Mouse (Mus musculus): Measurements from ENCODE around the gene Foxp1. TPM values are rescaled to one million over a fixed set of nuclear protein-coding genes. Genes with fewer than 3 reads are reported as not detected.

The Foxp1 gene
- polyA plus RNA-seq, 2 experiments: 7.9 to 10.6 TPM

GRCm38 (mm10) chr6:99103911-99104310 lies 418.6 kb downstream of the Foxp1 start:
- Histone ChIP-seq H3K9ac (replicated peaks) (no peak overlapping the region), H3K4me1 (replicated peaks; ENCODE audit: control insufficient read depth in 2 of 2, insufficient read depth in 2 of 2, low read length in 1 of 2) (peaks cover 15 to 36% of the 10 kb centered on the region in 2 experiments), H3K36me3 (replicated peaks; ENCODE audit: control insufficient read depth, insufficient read depth, low read depth) (no peaks in the 10 kb centered on the region), H3K27me3 (ENCODE audit: control insufficient read depth, insufficient read depth, low read length) (no peaks in the 10 kb centered on the region), H3K9me3 (ENCODE audit: control insufficient read depth, low read length) (no peaks in the 10 kb centered on the region), H3K27ac (no peak overlapping the region), H3K4me2 (ENCODE audit: low read depth) (no peak overlapping the region), H3K4me3 (ENCODE audit: insufficient read depth in 1 of 2, low read depth in 2 of 2, low read length in 2 of 2) (no peak overlapping the region)
- DNase-seq (ENCODE audit: low read depth in 3 of 3, low spot score in 3 of 3): no peak
- WGBS (ENCODE audit: insufficient replicate concordance): 63% methylated on average over 3 of the region's 3 CpGs
- TF ChIP-seq EP300 (IDR thresholded peaks at IDR 0.05; ENCODE audit: low read depth): no peak
- TF ChIP-seq CTCF (IDR thresholded peaks at IDR 0.05; ENCODE audit: low read depth): no peak
- no peak for ATAC-seq (ENCODE audit: insufficient read depth)

- TF ChIP-seq CTCF (IDR thresholded peaks at IDR 0.05; ENCODE audit: low read depth) (no peak), EP300 (IDR thresholded peaks at IDR 0.05; ENCODE audit: low read depth) (no peak)
- H3K9ac ChIP-seq (replicated peaks): no peak overlapping the region
- no peak overlapping the region for H3K4me3 ChIP-seq (ENCODE audit: insufficient read depth in 1 of 2, low read depth in 2 of 2, low read length in 2 of 2)
- 41% methylated on average over 6 of the region's 6 CpGs for WGBS (ENCODE audit: insufficient replicate concordance)
- ATAC-seq (ENCODE audit: insufficient read depth) (peak; percentile 68), DNase-seq (ENCODE audit: low read depth in 3 of 3, low spot score in 3 of 3) (no peak)
- no peaks in the 10 kb centered on the region for H3K36me3 ChIP-seq (replicated peaks; ENCODE audit: control insufficient read depth, insufficient read depth, low read depth)
- H3K27me3 ChIP-seq (ENCODE audit: control insufficient read depth, insufficient read depth, low read length): no peaks in the 10 kb centered on the region
- H3K4me2 ChIP-seq (ENCODE audit: low read depth): peak overlapping the region; percentile 15; the same call in 1 of the 2 replicates
- no peak overlapping the region for H3K27ac ChIP-seq
- no peaks in the 10 kb centered on the region for H3K9me3 ChIP-seq (ENCODE audit: control insufficient read depth, low read length)
- H3K4me1 ChIP-seq (replicated peaks; ENCODE audit: control insufficient read depth in 2 of 2, insufficient read depth in 2 of 2, low read length in 1 of 2): peaks cover 5 to 30% of the 10 kb centered on the region in 2 experiments
Observed at GRCm38 (mm10) chr6:99101489-99101908, 421.0 kb downstream of the Foxp1 start.

GRCm38 (mm10) chr6:99100331-99100730 lies 422.2 kb downstream of the Foxp1 start:
- H3K27ac ChIP-seq: no peak overlapping the region
- ATAC-seq (ENCODE audit: insufficient read depth) (no peak), DNase-seq (ENCODE audit: low read depth in 3 of 3, low spot score in 3 of 3) (no peak)
- no peak overlapping the region for H3K4me2 ChIP-seq (ENCODE audit: low read depth)
- peaks cover 0 to 29% of the 10 kb centered on the region in 2 experiments; a peak in 3 of 4 replicates for H3K4me1 ChIP-seq (replicated peaks; ENCODE audit: control insufficient read depth in 2 of 2, insufficient read depth in 2 of 2, low read length in 1 of 2)
- H3K4me3 ChIP-seq (ENCODE audit: insufficient read depth in 1 of 2, low read depth in 2 of 2, low read length in 2 of 2): no peak overlapping the region
- no peaks in the 10 kb centered on the region for H3K9me3 ChIP-seq (ENCODE audit: control insufficient read depth, low read length)
- no peak overlapping the region for H3K9ac ChIP-seq (replicated peaks)
- no peaks in the 10 kb centered on the region for H3K36me3 ChIP-seq (replicated peaks; ENCODE audit: control insufficient read depth, insufficient read depth, low read depth)
- no peaks in the 10 kb centered on the region for H3K27me3 ChIP-seq (ENCODE audit: control insufficient read depth, insufficient read depth, low read length)
- 71% methylated on average over 5 of the region's 5 CpGs for WGBS (ENCODE audit: insufficient replicate concordance)
- TF ChIP-seq EP300 (IDR thresholded peaks at IDR 0.05; ENCODE audit: low read depth) (no peak), CTCF (IDR thresholded peaks at IDR 0.05; ENCODE audit: low read depth) (no peak)

GRCm38 (mm10) chr6:99099781-99100180 lies 422.7 kb downstream of the Foxp1 start:
- DNase-seq (ENCODE audit: low read depth in 3 of 3, low spot score in 3 of 3): no peak
- Histone ChIP-seq H3K27me3 (ENCODE audit: control insufficient read depth, insufficient read depth, low read length) (no peaks in the 10 kb centered on the region), H3K9ac (replicated peaks) (no peak overlapping the region), H3K4me2 (ENCODE audit: low read depth) (no peak overlapping the region), H3K9me3 (ENCODE audit: control insufficient read depth, low read length) (no peaks in the 10 kb centered on the region), H3K4me3 (ENCODE audit: insufficient read depth in 1 of 2, low read depth in 2 of 2, low read length in 2 of 2) (no peak overlapping the region), H3K36me3 (replicated peaks; ENCODE audit: control insufficient read depth, insufficient read depth, low read depth) (no peaks in the 10 kb centered on the region), H3K4me1 (replicated peaks; ENCODE audit: control insufficient read depth in 2 of 2, insufficient read depth in 2 of 2, low read length in 1 of 2) (peaks cover 0 to 30% of the 10 kb centered on the region in 2 experiments; a peak in 3 of 4 replicates), H3K27ac (no peak overlapping the region)
- WGBS (ENCODE audit: insufficient replicate concordance): 63% methylated on average over 4 of the region's 4 CpGs
- ATAC-seq (ENCODE audit: insufficient read depth): no peak
- TF ChIP-seq CTCF (IDR thresholded peaks at IDR 0.05; ENCODE audit: low read depth) (no peak), EP300 (IDR thresholded peaks at IDR 0.05; ENCODE audit: low read depth) (no peak)

- Histone ChIP-seq H3K9me3 (ENCODE audit: control insufficient read depth, low read length) (no peaks in the 10 kb centered on the region), H3K27ac (no peak overlapping the region), H3K4me1 (replicated peaks; ENCODE audit: control insufficient read depth in 2 of 2, insufficient read depth in 2 of 2, low read length in 1 of 2) (peaks cover 0 to 39% of the 10 kb centered on the region in 2 experiments; a peak in 3 of 4 replicates), H3K9ac (replicated peaks) (no peak overlapping the region), H3K4me2 (ENCODE audit: low read depth) (no peak overlapping the region), H3K36me3 (replicated peaks; ENCODE audit: control insufficient read depth, insufficient read depth, low read depth) (no peaks in the 10 kb centered on the region), H3K27me3 (ENCODE audit: control insufficient read depth, insufficient read depth, low read length) (no peaks in the 10 kb centered on the region), H3K4me3 (ENCODE audit: insufficient read depth in 1 of 2, low read depth in 2 of 2, low read length in 2 of 2) (no peak overlapping the region)
- no peak for ATAC-seq (ENCODE audit: insufficient read depth)
- TF ChIP-seq CTCF (IDR thresholded peaks at IDR 0.05; ENCODE audit: low read depth) (no peak), EP300 (IDR thresholded peaks at IDR 0.05; ENCODE audit: low read depth) (no peak)
- no peak for DNase-seq (ENCODE audit: low read depth in 3 of 3, low spot score in 3 of 3)
- WGBS (ENCODE audit: insufficient replicate concordance): 61% methylated on average over 7 of the region's 7 CpGs
Observed at GRCm38 (mm10) chr6:99097191-99097590, 425.3 kb downstream of the Foxp1 start.
